Mouse (Mus musculus) liver, adult 2 months (tissue): ENCODE results near the gene Zfp995.

Experiments used
- CTCF ChIP-seq: fragments of 200-500 bp; IDR thresholded peaks from 2 replicates; pipeline ENCODE4 v1.5.1; 2011; ENCODE audit warnings: low read depth, low read length, control low read depth
- POLR2A ChIP-seq: fragments of 200-500 bp; IDR thresholded peaks from 2 replicates; pipeline ENCODE4 v1.6.1; 2011; ENCODE audit warnings: low read length, control low read depth; ENCODE audit not compliant: insufficient read depth; ENCODE audit errors: extremely low read depth

DNA sequence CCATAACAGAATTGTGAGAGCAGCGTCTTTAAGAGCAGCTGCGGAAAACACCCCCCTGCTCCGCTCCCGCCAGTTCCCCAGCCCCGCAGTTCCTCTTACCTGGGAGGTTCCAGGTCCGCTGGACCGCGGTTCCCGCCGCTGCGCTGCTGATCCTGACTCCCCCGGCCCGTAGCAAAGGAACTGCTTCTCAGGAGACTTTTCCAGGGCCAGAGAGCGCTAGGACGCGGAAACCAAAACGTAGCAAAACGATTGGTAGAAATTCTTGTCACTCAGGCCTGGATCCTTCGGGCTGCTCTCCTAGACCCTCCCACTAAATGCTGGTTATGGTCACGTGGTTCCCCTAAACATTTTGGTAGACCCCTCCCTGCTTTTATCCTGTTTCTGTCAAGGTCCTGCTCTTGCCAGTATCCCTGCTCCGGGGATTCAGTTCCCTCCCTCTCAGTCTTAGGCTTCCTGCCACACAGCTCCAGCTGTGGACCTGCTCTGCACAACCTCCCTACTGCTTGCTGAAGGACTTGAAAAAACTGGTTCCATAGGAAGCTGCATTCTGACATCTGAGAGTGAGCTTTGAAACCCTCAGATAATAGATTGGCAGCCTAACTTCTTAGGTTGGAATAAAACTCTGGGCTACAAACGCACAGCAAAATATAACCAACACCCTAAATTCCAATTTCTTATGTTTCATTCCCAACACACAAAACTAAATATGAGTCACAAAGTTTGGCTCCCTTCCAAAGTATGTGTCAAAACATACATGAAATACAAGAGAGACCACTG lies 64.0 kb downstream of the Zfp995 start, which contains the start of gene Zfp820:
- TF ChIP-seq CTCF (no peak), POLR2A (0 out of 2 replicates have a peak, but pooled peaks have one; percentile 10)
